Mouse (Mus musculus) T-cell, adult 2 months (primary cell): ENCODE results near the gene Sycp2l.
"Not testable (repeated sequence)": the region's sequence is repeated elsewhere in the genome, so short reads cannot be mapped to it uniquely, and the experiment has no call there.

Experiments used
- DNase-seq: peaks from one replicate; pipeline ENCODE4 v3.0.0; 2022; ENCODE audit warnings: low spot score

Sycp2l gene

DNA sequence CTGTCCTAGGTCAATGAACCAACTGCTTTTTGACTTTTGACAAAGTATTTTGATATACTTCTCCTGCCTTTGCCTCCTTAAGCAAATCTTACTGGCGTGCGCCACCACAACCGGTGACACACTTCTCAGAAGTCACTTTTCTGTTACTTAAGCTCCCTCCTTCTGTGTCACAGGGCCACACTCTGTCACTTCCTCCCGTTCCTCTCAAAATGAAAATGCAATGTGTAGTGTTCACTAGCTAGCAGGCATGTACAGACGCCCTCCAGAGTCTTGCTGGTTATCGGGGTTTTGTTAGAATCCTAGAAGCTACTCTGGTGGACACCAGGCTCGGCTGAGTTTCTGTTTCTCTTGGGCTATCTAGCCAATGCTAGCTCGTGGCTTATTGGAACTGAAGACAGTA, 14.2 kb downstream of the Sycp2l start:
- DNase-seq = peak; percentile 5

DNA sequence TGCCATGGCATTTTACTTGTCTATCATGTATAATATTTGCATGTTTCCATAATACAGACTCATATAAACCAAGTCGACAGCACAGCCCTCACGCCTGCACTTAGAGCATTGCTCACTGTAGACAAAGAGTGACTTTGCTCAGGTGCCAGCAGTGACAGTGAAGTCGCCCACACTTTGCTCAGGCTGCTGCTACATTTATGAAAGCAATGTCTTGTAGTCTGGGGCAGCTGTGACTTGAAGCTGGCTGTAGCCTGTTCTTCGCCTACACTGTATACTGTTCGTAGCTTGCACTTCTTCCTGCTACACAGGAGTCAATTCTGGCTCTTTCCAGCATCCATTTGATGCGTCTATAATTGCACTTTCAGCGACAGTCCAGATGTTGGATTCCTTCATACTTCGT, 15.0 kb downstream of the Sycp2l start:
- no peak for DNase-seq

DNA sequence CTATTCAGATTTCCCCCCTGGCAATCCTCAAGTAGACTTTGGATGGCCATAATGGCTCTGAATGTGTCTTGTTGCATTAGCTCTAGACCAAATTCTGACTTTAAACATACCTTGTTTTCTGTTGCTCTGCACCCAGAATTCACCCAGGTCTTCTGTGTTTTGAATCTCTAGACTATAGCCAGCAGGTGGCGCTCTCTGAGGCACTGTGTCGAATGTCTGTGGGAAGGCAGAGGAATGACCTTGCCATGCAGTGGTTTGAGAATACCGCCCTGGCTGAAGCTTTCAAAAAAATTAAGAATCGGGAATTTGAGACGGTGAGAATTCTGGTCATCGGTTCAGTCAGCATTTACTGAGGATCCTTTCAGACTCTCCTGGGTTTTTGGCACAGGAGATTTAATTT, 20.8 kb downstream of the Sycp2l start:
- peak; percentile 21 for DNase-seq

DNA sequence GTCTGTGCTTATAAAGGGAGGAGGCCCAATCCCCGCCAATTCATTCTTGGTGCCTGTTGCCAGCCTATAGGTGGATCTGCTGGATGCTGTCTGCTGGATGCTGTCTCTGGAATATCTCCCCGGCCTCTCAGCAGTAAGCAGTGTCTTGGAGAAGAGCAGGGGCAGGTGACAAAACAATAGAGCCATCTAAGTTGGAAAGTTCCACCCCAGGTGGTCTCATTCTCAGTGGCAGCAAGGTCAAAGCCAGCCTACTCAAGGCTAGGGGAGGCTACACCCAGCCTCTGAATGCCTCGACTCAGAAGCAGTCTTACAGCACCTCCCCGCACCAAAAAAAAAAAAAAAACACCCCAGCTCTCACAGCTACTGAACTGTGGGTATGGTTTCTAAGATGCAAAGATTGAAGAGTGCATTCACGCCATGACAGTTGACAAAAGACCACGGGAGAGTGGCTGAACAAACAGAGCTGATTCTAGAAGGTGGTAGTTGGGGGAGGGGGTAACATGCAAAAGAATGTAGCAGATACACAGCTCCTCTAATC, 31.4 kb downstream of the Sycp2l start:
- DNase-seq = no peak

DNA sequence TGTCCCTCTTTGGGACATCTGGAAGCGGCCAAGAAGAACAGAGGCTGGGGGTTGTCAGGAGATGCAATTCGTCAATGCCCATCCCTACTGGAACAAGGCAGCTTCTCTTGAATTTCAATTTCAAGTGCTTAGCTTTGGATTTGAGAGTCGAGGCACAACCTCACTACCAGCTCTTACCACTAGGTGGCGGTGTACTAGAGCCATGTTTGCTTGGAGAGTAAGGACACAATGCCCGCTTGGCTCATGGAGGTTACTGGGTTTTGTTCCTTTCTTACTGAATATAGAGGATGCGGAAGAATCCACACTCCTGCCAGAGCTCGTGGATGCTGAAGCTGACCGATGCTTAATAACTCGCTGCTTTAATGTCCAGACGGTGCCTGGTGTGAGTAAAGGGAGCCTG, 32.2 kb downstream of the Sycp2l start:
- DNase-seq = peak; percentile 23

DNA sequence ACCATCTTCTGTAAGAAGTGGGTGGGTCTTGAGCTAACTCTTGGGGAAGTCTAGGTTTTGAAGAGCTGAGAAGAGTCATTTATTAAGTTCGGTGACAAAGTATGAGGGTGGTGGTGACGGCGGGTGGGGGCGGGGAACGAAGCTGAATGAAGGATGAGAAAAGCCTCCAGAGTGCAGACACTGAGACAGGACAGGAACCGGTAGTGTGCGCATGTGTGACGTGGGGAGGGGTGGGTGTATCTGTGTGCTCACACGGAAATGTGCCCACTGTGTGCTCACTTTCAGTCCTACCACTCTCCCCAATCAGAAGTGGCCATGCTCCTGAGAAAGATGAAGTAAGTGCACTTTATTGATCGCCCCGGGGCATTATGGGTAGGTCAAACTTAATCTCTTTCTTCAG, 39.0 kb downstream of the Sycp2l start:
- no peak for DNase-seq

DNA sequence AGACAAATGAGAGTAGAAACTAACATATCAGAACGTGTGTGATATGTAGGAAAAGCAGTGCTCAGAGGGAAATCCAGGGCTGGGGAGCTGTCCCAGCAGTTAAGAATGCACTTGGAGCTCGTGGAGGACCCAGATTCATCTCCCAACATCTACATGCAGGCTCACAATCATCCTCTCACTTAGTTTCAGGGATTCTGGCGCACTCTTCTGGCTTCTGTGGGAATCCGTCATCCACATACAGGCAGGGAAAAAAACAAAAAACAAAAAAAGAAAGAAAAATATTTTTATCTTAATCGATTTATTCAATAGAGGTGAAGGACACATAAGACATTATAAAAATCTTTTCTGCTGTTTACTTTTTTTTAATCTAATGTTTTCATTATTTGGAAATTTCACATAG, 44.3 kb downstream of the Sycp2l start:
- DNase-seq = no peak

DNA sequence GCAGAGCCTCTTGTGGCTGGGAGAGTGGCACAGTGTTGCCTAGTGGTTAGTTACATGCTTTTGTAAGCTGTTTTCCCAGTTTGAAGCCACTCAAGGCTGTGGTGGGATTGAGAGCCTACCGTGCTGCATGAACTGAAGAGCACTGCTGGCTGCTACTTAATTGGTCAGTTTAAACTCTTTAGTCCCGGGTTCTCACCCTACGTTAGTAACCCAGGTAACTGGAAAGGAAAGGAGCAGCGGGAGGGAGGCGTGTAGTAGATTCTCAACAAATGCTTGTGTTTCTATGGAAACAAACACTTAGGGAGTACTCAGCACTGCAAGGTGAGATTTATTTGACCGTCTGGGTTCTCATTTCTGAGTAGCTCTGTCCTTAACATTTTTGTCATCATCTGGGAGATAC, 73.8 kb downstream of the Sycp2l start:
- no peak for DNase-seq

DNA sequence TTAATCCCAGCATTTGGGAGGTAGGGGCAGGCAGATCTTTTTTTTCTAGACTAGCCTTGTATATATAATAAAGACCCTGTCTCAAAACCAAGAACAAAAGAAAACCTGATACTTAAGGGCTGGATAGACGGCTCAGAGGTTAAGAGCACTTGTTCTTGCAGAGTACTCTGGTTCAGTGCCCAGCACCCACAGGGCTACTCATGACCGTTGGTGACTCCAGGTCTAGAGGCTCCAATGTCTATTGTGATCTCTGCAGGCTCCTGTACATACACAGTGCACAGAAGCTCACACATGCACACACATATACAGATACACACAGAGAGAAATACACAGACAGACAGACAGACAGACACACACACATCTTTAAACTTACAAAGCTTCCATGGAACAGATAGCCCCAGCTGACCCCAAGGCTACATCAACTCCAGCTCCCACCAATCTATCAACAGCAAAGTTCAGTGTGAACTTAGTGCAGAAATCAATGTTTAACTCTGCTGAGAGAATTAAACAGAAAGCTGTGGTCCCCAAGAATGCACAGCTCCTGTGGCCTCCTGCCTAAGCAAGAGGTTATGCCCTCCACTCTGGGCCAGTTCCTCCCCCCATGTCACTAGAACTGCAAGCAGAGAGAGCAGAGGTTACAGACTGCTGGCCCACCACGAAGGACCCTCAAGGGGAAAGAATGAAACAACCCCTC, 81.7 kb downstream of the Sycp2l start:
- DNase-seq = no peak

DNA sequence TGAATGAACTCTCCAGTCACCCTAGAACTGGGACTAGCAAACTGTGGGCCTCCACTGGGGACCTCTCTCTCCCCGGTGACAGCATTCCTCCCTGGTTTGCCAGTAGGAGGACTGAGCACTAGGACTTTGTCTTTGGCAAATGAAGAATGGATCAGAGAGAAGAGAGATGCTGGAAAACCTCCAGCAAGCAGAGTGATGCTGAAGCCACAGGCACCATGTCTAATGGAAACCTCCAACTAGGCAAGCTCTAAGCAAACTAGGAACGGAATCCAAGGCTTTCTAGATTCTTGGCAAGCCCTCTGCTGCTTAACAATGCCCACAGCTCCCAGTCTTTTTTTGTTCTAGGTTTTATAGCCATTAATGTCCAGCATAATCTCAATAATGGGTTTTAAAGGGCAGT, 86.8 kb downstream of the Sycp2l start:
- DNase-seq = no peak

DNA sequence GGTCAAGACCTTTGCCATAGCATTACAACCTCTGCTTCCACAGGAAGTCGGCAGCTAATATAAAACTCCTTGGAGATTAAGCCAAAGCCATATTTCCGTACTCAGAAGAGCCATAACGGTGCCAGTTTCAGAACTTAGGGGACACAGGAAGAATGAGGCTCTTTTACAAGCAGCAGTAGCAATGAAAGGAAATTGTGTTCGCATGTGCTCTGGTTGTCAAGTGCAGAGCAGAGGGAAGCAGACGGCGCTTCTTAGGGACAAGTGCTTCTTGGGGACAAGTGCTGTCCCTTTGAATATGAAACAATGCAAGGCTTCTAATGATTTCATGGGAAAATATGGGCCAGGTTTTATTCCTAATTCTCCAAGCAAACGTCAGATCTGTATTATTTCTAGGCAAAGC, 89.2 kb downstream of the Sycp2l start:
- DNase-seq = no peak

DNA sequence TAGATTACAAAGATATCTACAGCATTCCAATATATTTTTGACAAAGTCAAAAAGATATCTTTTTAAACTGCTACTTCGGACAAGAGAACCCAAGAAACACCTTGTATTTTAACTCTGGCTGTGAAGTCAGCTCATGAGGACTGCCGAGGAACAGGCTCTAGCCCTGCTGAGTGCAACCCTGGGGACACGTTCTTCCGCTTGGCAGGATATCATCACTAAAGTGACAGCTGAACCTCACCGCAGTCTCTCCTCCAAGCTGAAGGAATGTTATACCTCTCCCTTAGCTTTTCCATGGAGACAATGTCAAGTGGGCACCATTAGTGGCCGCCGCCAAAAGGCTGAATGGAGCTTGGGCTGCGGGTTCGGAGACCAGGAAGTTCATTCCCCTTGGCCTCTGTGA, 89.6 kb downstream of the Sycp2l start:
- DNase-seq = no peak

DNA sequence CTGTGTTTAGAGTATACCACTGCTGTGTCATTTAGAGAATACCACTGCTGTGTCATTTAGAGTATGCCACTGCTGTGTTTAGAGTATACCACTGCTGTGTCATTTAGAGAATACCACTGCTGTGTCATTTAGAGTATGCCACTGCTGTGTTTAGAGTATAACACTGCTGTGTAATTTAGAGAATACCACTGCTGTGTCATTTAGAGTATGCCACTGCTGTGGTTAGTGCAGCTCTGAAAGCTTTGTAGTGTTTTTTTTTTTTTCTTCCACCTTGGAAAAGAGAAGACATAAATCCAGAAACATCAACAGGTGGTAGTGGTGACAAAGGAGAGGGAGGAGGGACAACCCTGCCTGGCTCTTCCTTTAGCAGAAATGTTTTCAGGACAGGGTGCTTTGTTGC, 91.5 kb downstream of the Sycp2l start:
- DNase-seq = not testable (repeated sequence)

DNA sequence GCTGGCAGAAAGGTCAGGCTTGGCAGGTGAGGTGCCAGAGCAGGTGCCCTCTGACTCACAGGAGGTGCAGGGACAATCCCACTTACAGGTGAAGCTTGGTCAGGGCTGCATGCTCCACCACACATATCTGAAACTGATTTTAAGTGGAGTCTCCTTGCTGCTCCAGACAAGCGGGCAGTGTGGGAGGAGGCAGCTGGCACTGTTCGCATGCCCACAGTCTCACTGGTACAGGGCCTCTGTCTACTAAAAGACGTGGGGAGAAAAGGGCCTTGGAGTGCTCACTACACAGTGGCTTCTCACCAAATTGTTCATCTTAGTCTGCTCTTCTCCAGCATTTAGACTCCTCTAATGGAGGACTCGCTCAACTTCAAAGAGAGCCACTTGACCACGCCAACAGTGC, 92.1 kb downstream of the Sycp2l start:
- DNase-seq = no peak

DNA sequence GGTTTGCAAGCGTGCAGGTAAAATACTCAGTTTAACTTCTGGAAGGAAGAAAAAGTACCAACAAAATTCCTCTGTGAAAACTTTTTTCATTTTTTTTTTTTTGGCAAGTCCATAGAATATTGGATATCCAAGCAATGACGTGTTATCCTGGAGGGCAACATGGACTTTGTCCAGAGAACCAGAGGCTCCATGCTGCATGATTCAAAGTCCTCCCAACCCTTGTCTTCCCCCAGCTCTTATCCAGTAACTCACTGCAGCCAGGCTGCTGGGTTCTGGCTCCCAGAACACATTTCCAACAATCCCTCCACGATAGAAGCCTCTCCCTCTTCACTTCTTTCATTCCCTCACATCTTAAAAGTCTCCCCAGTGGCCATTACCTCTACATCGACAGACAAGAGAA, 97.2 kb downstream of the Sycp2l start:
- no peak for DNase-seq

DNA sequence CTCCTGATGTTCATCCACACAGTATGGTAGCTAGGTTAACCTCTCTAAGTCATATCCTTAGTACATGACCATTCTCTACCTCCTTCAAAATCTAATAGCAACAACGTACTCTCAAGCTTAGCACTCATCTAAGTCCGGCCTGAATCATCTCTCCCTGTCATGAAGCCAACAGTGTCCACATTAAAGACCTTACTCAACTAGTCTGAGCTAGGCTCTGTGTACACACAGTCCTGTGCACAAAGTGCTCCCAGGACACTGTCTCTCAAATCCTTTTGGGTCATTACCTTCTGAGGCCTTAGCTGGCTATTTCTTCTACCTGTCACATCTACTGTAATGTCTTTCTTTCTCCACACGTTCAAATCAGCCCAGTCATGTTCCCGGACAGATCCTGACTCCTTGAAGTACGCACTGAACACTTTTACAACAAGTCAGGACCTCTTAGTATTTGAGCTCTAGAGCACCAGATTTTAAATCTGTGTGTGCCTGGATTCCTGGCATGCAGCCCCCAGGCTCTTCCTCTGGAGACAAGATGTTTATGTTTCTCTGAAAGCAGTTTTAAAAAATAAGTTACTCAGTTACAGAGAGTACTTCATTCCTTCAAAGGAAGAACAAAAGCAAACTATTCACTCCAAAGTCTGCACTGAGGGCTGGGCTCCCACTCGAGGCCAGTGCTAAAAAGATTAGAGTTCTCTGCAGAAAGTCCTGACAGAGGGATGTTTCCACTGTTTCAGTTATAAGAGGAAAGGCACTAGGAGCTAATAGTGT, 98.6 kb downstream of the Sycp2l start:
- no peak for DNase-seq

DNA sequence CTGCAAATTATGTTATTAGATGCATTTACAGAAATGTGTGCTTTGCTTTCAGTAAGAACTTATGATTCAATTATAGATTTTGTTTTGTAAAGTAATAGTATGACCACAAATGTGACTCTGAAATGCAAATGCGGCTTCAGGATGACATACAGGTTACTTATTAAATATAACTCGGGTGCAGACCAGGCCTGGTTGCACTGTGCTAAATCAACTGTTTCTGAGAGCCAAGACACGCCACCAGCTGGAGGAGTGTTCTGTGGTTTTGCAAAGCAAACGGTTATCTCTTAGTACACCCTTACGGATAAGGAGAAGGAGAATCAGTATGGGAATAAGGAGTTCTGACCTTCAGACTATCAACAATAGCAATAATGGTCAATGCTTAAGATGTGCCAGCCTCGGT, 101.6 kb downstream of the Sycp2l start:
- DNase-seq = no peak

DNA sequence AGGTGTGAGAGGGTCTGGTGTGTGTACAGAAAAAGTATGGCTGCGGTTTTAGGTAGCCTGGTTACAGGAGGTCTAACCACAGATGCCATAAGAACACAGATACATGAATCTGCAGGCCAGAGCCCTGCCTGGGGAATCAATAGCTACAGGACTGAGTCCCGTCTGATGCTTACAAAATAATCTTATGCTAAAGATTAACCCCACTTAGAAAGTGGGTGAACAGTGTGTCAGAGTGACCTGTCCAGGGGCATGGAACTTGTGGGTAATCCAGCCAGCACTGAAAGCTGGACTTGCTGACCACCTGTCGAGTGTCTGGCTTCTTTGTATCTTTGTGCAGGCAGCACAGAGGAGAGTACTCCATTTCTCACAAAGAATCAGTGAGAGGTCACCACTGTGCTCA, 102.1 kb downstream of the Sycp2l start:
- DNase-seq = no peak

DNA sequence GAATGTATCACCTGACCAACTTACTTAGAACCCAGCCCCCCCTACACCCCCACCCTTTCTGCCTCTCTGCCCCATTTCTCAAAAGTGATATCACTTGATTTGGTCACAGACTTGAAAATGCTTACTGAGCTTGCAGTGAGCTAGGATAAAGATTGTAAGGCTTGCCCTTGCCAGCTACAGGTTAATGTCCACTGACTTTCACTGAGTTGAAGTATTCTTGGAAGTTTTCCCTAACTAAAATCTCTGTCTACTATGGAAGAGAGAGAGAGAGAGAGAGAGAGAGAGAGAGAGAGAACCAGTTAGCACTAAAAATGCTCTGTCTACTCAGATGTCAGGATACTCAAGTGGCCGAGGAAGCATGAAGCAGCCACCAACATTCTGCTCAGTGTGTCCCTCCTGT, 104.9 kb downstream of the Sycp2l start:
- DNase-seq = no peak

DNA sequence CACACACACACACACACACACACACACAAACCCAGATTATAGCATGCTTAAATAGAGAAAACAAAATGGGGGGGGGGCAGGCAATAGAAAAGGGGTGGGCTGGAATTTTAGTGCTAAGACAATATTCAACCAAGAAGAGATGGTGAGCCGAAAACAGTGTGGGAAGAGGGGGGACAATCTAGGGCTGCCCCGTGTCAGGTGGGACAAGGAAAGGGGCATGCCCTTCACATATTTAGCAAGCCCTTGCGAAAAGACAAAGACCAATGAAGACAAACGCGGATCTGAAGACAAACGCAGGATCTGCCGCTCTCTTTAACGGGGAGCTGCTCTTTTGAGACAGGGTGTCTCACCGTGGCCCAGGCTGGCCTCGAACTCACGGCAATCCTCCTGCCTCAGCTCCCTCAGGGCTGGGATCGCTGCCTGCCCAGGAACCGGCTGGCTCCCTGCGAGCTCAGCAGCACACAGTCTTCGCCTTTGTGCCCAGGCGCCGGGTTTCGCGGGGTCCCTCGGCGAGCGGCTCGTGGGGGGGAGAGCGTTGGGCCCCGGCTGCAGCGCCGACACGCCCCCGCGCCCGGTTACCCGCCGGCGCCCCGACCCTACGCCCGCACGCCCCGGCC, 105.7 kb downstream of the Sycp2l start:
- DNase-seq = no peak

DNA sequence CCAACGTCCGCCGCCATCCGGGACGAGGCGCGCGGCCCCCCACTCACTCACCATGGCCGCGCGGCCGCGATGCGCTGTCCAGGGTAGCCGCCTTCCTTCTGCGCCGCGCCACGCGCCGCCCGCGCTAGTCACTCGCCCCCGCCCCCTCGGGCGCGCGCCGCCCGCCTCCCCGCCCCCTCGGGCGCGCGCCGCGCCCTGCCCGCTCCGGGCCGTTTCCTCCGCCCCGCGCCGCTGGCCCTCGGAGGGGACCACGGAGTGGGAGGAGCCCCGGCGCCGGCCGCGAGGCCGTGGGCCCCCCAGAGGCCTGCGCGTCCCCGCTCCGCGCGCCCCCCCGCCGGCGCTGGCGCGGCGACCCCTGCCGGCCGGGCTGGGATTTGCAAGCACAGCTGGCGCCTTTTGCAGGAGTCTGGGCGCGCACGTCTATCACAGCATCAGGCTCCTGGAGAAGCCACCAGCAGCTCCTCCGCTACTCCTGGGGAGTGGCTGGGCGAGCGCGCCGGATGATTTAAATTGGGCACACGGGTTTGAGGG, 106.3 kb downstream of the Sycp2l start, which contains the start of gene Elovl2:
TSS of gene Elovl2 (minus strand) at position 102 of the 531 bp plus-strand sequence.
- DNase-seq = peak; percentile 55
